Mouse (Mus musculus) cerebral cortex, adult 2 months (tissue): ENCODE results near the gene Ampd3.

Experiments used
- WGBS: fragments of 180-500 bp; shearing (Covaris S2); methylation state at CpG from one replicate; pipeline ENCODE4 v1.1.7; 2018; 5-methylcytosine and 5-hydroxymethylcytosine counted together

Ampd3 gene

GRCm38 (mm10) chr7:110768001-110768400 lies at the start of gene Ampd3:
Ampd3 (plus strand) TSS chr7:110768206.
- 27% methylated on average over 16 of the region's 16 CpGs for WGBS

GRCm38 (mm10) chr7:110718505-110718904 lies 49.5 kb upstream of the Ampd3 start:
- 90% methylated on average over 6 of the region's 6 CpGs for WGBS

- WGBS, result 93% methylated on average over 4 of the region's 4 CpGs
Observed at GRCm38 (mm10) chr7:110719857-110720256, 48.1 kb upstream of the Ampd3 start.

DNA sequence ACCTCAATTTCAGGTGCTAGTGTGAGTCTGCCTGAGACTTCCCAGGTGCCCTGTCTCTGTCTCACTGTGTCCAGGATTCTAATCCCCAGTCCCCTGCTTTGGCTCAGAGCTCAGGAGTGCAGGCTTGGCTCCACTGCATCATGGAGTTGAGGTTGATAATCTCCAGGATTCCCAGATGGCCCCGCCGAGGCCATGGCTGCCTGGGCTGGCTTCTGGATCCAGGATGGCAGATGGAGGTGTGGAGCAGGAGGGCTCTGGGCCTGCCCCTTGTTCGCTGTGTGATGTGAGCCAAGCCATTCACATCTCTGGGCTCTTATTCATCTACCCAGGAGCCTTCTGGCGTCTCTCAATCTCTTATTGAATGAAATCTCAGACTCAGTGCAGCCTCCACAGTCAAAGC lies 45.8 kb upstream of the Ampd3 start:
- WGBS, result 87% methylated on average over 4 of the region's 4 CpGs

GRCm38 (mm10) chr7:110727049-110727448 lies 41.0 kb upstream of the Ampd3 start:
- 42% methylated on average over 2 of the region's 2 CpGs for WGBS

DNA sequence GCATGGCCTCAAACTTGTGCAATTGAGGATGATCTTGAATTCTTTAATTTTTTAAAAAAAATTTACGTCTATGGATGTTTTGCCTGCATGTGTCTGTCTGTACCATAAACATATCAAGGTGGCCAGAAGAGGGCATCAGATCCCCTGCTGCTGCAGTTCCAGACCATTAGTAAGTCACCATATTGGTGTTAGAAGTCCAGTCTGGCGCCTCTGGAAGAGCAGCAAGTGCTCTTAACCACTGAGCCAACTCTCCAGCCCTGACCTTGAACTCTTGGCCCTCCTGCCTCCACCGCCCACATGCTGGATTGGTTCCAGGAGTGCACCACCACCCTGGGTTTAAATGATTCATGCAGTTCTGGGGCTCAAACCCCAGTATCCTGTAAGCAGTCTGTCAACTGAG lies 39.1 kb upstream of the Ampd3 start:
- WGBS, result 53% methylated on average over 3 of the region's 3 CpGs

- 59% methylated on average over 6 of the region's 6 CpGs for WGBS
Observed at GRCm38 (mm10) chr7:110729295-110729694, 38.7 kb upstream of the Ampd3 start.

DNA sequence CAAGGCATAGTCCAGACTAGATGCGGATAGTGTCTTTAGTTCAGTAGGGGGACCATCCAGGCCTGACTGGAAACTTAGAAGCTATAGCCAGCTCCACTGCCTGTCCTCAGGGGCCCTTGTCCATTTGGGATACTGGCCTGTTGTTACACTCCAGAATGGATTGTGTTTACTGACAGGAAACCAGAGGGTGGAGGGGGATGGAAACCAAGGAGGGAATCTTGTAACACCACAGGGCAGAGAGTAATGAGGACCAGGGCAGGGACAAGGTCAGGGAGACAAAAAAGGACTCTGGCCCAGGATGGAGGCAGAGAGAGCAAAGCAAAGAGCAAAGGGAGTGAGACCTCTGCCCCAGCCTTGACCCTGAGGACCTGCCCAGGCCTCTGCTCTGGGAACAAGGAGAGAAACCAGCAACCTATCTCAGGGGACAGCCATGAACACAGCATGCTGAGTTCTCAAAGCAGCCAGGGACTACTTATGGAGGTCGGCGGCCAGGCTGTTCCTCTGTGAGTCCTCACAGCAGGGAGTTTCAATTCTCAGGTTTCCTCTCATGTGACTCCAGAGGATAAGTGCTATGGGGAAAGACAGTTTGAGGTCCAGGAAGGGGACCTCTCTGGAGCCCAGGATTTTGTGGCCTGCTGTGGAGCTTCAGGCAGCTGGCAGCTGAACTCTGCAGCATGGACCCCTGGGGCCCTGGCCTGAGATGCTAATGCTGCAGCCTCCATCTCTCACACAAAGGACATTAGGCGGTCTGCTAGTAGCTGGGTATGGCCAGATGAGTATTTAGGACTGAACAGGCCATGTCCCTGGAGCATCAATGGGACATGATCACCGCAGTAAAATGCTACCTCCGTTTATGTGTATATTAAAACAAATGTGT lies 36.7 kb upstream of the Ampd3 start:
- WGBS, result 78% methylated on average over 6 of the region's 6 CpGs

GRCm38 (mm10) chr7:110732001-110732632 lies 35.9 kb upstream of the Ampd3 start:
- 80% methylated on average over 12 of the region's 12 CpGs for WGBS

- 53% methylated on average over 2 of the region's 2 CpGs for WGBS
Observed at GRCm38 (mm10) chr7:110736914-110737313, 31.1 kb upstream of the Ampd3 start.

DNA sequence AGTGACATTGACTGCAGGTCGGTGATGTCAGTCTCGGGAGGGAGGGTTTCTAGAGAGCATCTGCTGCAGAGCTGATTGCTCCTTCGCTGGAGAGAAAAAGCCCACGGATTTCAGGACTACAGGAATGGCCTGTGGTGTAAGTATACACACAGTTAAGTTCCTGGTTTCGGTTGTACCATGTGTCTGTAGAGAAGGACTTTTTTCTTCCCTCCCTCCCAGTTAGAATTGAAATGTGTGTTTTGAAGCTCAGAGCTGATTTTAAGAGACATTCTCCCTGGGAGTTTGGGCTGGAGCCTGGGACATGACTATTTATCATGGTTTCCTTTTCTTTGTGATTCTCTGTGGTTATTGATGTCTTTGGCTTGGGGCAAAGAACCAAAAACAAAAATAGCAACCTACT lies 28.2 kb upstream of the Ampd3 start:
- 33% methylated on average over 5 of the region's 5 CpGs for WGBS

- WGBS, result 54% methylated on average over 2 of the region's 2 CpGs
Observed at GRCm38 (mm10) chr7:110740188-110740587, 27.8 kb upstream of the Ampd3 start.

GRCm38 (mm10) chr7:110742022-110742421 lies 26.0 kb upstream of the Ampd3 start:
- WGBS, result 93% methylated on average over 5 of the region's 5 CpGs

- 94% methylated on average over 5 of the region's 5 CpGs for WGBS
Observed at GRCm38 (mm10) chr7:110746087-110746562, 21.9 kb upstream of the Ampd3 start.

DNA sequence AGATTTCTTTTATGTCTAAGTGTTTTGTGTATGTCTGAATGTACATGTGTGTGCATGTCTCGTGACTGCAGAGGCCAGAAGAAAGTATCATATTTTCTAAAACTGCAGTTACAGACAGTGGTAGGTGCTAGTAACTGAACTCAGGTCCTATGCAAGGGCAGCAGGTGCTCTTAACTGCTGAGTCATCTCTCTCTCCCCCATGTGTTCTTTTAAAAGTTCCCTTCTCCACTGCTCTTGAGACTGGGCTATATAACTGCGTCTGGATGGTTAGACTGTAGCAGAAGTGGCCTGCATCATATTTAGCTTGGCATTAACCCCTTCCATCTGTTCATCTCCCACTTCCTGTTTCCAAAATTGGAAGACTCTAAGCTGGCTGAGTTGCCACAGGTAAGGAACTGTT lies 21.2 kb upstream of the Ampd3 start:
- 81% methylated on average over 2 of the region's 2 CpGs for WGBS

GRCm38 (mm10) chr7:110750834-110751233 lies 17.2 kb upstream of the Ampd3 start:
- WGBS, result 32% methylated on average over 4 of the region's 4 CpGs

DNA sequence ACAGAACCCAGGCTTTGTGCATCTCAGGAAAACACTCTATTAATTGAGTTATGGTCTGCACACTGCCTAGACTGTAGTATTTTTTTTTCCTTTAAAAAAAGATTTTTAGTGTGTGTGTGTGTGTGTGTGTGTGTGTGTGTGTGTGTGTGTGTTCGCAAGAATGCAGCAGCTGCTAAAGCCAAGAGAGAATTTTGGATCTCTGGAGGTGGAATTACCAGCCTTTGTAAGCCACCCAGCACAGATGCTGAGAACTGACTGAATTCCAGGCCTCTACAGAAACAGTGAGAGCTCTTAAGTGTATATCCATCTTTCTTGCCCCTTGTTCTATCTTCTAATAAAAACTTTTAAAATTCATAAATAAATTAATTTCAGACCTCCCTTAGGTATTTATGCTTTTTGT lies 16.4 kb upstream of the Ampd3 start:
- WGBS, result 55% methylated on average over 1 of the region's 1 CpGs

GRCm38 (mm10) chr7:110753310-110753709 lies 14.7 kb upstream of the Ampd3 start:
- 100% methylated on average over 1 of the region's 1 CpGs for WGBS

GRCm38 (mm10) chr7:110753926-110754330 lies 14.1 kb upstream of the Ampd3 start:
- 64% methylated on average over 5 of the region's 5 CpGs for WGBS

- 81% methylated on average over 2 of the region's 2 CpGs for WGBS
Observed at GRCm38 (mm10) chr7:110756440-110756839, 11.6 kb upstream of the Ampd3 start.

DNA sequence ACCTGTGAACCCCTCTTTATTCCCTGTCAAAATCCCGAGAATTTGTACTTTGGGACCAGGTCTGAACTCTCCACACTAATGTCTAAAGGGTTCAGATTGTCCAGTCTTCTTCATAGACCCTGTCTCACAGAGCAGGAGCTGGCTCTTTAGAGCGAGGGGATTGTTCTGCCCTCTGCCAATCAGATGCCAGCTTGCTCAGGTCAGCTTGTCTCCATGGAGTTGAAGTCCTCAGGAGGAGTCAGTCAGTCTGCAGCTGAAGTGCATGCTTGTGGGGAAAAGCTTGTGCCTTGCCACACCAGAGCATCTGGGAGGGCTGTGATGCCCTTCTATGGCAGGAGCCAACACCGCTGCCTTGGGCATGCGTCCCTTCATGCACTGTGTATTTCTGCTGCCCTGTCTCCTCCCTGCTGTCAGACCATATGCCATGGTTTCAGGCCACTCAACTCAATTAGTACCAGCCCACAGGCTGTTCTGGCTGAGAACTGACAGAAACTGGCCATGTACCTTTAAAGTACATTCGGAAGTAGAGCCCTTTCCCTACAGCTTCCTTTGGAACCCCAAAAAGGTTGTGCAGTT lies 5.3 kb upstream of the Ampd3 start:
- 86% methylated on average over 5 of the region's 5 CpGs for WGBS

DNA sequence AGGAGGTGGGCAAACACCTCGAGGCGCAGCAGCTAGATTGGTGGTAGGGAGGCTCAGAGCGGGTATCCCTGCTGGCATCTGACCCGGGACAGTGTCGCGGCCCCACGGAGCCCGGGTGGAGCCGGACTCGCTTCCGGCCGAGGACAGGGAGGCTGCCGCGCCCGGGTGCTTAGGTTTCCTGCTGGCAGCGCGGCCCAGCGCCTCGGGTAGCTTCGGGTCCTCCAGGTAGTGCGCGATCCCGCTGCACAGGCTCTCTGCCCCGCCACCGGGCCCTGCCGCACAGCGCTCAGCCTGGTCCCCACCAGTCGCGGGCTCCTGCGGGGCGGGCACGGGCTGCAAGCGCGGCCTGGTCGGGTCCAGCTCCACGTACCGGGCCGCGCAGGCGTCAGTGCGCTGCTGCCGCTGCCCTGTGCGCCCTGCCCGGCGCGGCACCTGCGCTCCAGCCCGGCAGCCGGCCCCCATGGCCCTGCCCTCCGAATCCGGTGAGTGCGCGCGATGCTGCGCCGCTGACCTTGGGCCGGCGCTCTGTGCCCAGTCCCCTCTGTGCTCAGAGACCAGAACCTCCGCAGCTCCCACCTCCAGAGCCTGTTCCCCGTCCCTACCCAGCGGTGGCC lies 552 bp downstream of the Ampd3 start:
- whole genome bisulfite sequencing, result 1% methylated on average over 58 of the region's 61 CpGs
